Mouse (Mus musculus) embryonic facial prominence, embryonic 12.5 days (tissue): ENCODE results near the gene Asb6. TPM values are rescaled to one million over a fixed set of nuclear protein-coding genes. Genes with fewer than 3 reads are reported as not detected.

Experiments used
- ATAC-seq: fragments of 200-750 bp; cut with Nextera tagmentation; 2 replicates; pipeline ENCODE4 v1.8.0; 2017; ENCODE audit not compliant: insufficient number of reproducible peaks, insufficient read depth, low FRiP score, low TSS enrichment
- H3K27ac ChIP-seq: fragments of 300-500 bp; sonication (generic); 2 replicates; pipeline ENCODE4 v1.5.1; 2016; ENCODE audit warnings: mild to moderate bottlenecking
- H3K27me3 ChIP-seq: fragments of 300-500 bp; sonication (generic); 2 replicates; pipeline ENCODE4 v1.6.1; 2016; ENCODE audit warnings: mild to moderate bottlenecking, moderate library complexity
- H3K36me3 ChIP-seq: fragments of 300-500 bp; sonication (generic); 2 replicates; pipeline ENCODE4 v1.6.1; 2016; ENCODE audit warnings: mild to moderate bottlenecking
- H3K4me1 ChIP-seq: fragments of 300-500 bp; sonication (generic); 2 replicates; pipeline ENCODE4 v1.6.1; 2016
- H3K4me2 ChIP-seq: fragments of 300-500 bp; sonication (generic); replicated peaks from 2 replicates; pipeline ENCODE4 v1.6.1; 2016; ENCODE audit warnings: mild to moderate bottlenecking, moderate library complexity
- H3K4me3 ChIP-seq: fragments of 300-500 bp; sonication (generic); 2 replicates; pipeline ENCODE4 v1.5.1; 2016; ENCODE audit warnings: mild to moderate bottlenecking
- H3K9ac ChIP-seq: fragments of 300-500 bp; sonication (generic); 2 replicates; pipeline ENCODE4 v1.6.1; 2016; ENCODE audit warnings: mild to moderate bottlenecking, moderate library complexity
- H3K9me3 ChIP-seq: fragments of 300-500 bp; sonication (generic); 2 replicates; pipeline ENCODE4 v1.6.1; 2016; ENCODE audit warnings: mild to moderate bottlenecking, moderate library complexity
- WGBS: fragments of 180-500 bp; shearing (Covaris S2); methylation state at CpG from one replicate; pipeline ENCODE4 v1.1.7; 2016; 5-methylcytosine and 5-hydroxymethylcytosine counted together
- polyA plus RNA-seq: library from polyadenylated mRNA; unstranded; fragments of >200 nt; fragmentation: Nextera tagmentation; extraction: Ambion mirVana; gene quantifications from 2 replicates; pipeline ENCODE4 v1.2.1, GENCODE M21; 2016

Asb6 gene
- polyA plus RNA-seq, 1 experiment from 2014 or later: 41.8 TPM

DNA sequence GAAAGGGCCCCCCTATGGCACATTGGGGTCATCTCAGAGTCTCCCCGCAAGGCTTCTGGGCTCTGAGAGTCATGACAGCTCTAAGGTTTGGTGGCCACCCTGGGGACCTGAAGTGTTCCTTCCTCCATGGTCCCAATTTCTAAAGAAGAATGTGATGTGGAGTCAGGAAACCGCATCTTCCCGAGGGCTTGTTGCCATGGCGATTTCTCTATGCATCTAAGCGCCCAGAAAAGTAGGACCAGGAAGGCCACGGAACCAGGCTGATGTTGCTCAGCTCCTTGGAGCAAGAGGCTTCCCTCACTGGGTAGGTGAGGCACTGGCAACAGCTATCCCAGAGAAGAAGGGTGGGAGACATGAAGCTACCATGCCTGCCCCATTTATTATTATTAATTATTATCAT, 26.9 kb upstream of the Asb6 start:
- Histone ChIP-seq H3K9ac (no peak overlapping the region), H3K27me3 (no peaks in the 10 kb centered on the region), H3K4me2 (no peak overlapping the region), H3K4me1 (peaks cover 86% of the 10 kb centered on the region), H3K27ac (0 out of 2 replicates have a peak overlapping the region, but pooled peaks have one; percentile 19), H3K9me3 (no peaks in the 10 kb centered on the region), H3K36me3 (0 out of 2 replicates have a peak, but pooled peaks cover 4% of the 10 kb centered on the region), H3K4me3 (no peak overlapping the region)
- WGBS: 69% methylated on average over 6 of the region's 6 CpGs
- ATAC-seq: no peak

DNA sequence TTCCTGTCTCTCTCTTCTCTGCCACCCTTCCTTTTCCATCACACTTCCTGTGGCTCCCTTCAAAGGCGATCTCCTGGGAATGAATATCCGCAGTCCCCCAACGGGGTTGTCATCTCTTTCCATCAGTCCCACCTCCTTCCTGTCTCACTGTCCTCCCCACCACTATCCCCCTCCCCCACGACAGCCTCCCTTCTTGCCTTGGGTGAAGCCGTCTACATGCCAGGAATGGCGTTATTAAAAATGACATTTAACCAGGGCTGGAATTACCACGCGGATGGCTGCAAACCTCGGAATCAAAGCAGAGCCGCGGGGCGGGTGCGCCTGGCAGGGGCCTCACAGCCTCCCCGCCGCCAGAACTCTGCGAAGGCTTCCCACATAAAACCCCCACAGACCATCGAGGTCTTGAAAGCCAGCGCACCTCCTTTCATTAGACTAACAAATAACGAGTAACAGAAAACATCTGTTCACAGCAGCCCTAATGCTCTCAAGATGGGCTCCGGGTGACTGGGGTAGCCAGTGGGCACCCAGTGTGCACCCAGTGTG, 22.7 kb upstream of the Asb6 start:
- Histone ChIP-seq H3K4me1 (peaks cover 88% of the 10 kb centered on the region), H3K27ac (peak overlapping the region; percentile 79), H3K4me3 (no peak overlapping the region), H3K9ac (0 out of 2 replicates have a peak overlapping the region, but pooled peaks have one; percentile 0), H3K36me3 (0 out of 2 replicates have a peak, but pooled peaks cover 4% of the 10 kb centered on the region), H3K4me2 (peak overlapping the region; percentile 31), H3K9me3 (no peaks in the 10 kb centered on the region), H3K27me3 (no peaks in the 10 kb centered on the region)
- WGBS: 10% methylated on average over 20 of the region's 20 CpGs
- no peak for ATAC-seq

DNA sequence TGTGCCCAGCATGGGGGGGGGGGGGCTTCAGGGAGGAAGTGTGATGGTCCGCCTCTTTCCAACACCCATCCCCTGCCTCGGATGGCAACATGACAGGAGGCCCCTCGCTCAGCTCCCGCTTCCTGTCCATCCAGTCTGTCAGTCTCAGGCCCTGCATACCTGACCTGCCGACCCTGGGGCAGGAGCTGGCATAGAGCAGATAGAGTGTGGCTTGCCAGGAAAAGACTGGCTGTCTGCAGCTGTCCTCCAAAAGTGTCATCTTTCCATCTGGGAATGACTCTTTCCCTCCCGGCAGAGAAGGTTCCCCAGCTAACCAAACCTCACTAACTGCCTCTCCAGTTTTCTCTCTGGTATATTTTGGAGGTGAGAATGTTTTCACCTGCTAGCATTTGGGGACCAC, 20.4 kb upstream of the Asb6 start:
- ATAC-seq: no peak
- WGBS: 23% methylated on average over 6 of the region's 6 CpGs
- Histone ChIP-seq H3K27me3 (no peaks in the 10 kb centered on the region), H3K9ac (no peak overlapping the region; the same call in 1 of the 2 replicates), H3K4me1 (peaks cover 88% of the 10 kb centered on the region), H3K27ac (peak overlapping the region; percentile 14; the same call in 1 of the 2 replicates), H3K9me3 (no peaks in the 10 kb centered on the region), H3K4me2 (0 out of 2 replicates have a peak overlapping the region, but pooled peaks have one; percentile 9), H3K36me3 (no peaks in the 10 kb centered on the region), H3K4me3 (no peak overlapping the region)

DNA sequence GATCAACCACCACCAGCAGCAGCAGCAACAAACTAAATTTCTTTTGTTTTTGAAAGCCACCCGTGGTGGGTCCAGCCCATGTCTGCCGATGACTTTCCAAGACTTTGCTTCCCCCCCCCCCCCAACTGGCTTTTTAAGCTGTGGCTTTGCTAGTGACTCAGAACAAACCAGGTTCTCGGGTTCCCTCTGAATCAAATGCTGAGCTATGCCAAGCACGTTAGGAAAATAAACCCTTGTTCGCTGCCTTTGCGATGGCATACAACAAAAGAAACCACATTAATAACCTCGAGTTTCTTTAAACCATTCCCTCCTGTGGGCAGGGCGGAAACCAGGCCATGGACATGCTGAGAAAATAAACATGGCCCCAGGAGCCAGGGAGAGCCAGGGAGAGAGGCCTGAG, 18.1 kb upstream of the Asb6 start:
- peak overlapping the region; percentile 87; the same call in 1 of the 2 replicates for H3K27ac ChIP-seq
- H3K4me3 ChIP-seq: 0 out of 2 replicates have a peak overlapping the region, but pooled peaks have one; percentile 78
- H3K4me1 ChIP-seq: peaks cover 76% of the 10 kb centered on the region
- H3K9ac ChIP-seq: no peak overlapping the region
- H3K36me3 ChIP-seq: no peaks in the 10 kb centered on the region
- 29% methylated on average over 8 of the region's 8 CpGs for WGBS
- peaks cover 4% of the 10 kb centered on the region; the same call in 1 of the 2 replicates for H3K27me3 ChIP-seq
- H3K4me2 ChIP-seq: peak overlapping the region; percentile 78
- ATAC-seq: no peak
- H3K9me3 ChIP-seq: no peaks in the 10 kb centered on the region

DNA sequence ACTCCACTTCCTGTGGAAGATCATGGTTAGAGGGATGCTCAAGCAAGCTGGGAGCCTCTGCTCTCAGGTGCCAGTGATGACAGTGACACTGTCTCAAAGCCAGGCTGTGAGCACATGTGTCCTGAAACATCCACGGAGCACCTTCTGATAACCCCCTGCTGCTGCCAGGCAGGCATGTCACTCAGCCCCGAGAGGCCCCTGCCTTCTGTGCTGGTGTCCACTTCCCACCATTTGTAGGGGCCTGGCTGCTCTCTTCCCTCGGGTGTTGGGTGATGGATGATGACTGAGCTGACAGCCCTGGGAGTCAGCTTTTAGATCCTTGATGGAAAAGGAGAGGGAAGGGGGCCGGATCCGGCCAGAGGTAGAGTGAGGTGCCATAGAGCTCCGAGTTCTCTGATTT, 16.6 kb upstream of the Asb6 start:
- 11% methylated on average over 6 of the region's 6 CpGs for WGBS
- H3K27me3 ChIP-seq: peaks cover 4% of the 10 kb centered on the region; the same call in 1 of the 2 replicates
- peak overlapping the region; percentile 78 for H3K4me2 ChIP-seq
- no peaks in the 10 kb centered on the region for H3K36me3 ChIP-seq
- peak overlapping the region; percentile 86 for H3K9ac ChIP-seq
- peak overlapping the region; percentile 78 for H3K4me3 ChIP-seq
- H3K9me3 ChIP-seq: no peaks in the 10 kb centered on the region
- no peak for ATAC-seq
- H3K4me1 ChIP-seq: peaks cover 68% of the 10 kb centered on the region
- peak overlapping the region; percentile 87 for H3K27ac ChIP-seq

DNA sequence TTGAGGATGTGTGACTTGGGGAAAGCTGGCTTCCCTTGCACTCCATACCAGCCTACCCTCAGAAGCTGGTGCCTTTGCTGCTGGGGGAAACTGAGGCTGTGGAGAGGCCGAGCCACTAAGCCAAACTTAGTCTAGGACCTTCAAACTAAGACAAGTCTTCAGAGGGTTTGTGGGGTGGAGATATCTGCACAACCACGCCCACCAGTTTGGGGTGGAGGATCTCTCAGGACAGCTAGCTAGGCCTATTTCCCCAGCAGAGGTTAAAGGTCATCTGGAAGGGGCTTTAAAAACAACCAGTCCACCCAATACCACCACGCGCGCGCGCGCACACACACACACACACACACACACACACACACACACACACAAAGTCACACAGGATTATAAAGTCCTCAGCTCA, 16.1 kb upstream of the Asb6 start:
- Histone ChIP-seq H3K4me2 (peak overlapping the region; percentile 78), H3K36me3 (no peaks in the 10 kb centered on the region), H3K4me3 (peak overlapping the region; percentile 78), H3K4me1 (peaks cover 63% of the 10 kb centered on the region), H3K27me3 (peaks cover 4% of the 10 kb centered on the region; the same call in 1 of the 2 replicates), H3K27ac (peak overlapping the region; percentile 87), H3K9me3 (no peaks in the 10 kb centered on the region), H3K9ac (peak overlapping the region; percentile 86)
- ATAC-seq: no peak
- WGBS: 30% methylated on average over 6 of the region's 8 CpGs

DNA sequence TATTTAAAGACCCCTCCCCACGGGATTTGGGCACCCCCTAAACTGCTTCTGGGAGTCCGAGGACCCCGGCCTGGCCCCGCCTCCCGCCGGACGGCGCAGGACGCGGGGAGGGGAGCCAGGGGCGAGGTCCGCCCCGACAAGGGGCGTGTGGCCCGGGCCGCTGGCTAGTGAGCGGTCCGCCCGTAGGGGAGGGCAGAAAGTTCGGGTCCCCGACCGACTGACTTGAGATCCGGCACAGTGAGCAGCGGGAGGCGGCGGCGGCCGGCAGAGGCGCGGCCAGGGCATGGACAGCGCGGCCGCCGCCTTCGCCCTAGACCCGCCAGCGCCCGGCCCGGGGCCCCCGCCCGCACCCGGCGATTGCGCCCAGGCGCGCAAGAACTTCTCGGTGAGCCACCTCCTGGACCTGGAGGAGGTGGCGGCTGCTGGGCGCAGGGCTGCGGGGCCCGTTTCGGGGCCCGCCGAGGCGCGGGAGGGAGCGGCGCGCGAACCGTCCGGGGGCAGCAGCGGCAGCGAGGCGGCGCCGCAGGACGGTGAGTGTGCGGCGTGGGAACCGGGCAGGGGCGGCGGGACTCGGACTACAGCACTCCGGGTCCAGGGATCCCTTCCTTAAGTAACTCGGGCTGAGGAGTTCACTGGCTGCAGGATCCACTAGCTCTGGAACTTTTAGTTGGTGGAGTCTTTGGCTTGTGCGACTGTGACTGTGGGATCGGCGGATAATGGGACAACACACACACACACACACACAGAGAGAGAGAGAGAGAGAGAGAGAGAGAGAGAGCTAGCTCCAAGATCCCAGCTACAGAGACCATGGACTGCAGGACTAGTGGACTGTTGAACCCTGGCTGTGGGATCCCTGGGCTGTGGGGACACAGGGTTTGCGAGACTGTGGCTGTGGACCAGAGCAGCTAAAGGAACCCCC, 15.3 kb upstream of the Asb6 start:
- Histone ChIP-seq H3K9ac (peak overlapping the region; percentile 86), H3K9me3 (no peaks in the 10 kb centered on the region), H3K36me3 (no peaks in the 10 kb centered on the region), H3K4me2 (peak overlapping the region; percentile 78), H3K4me3 (peak overlapping the region; percentile 78), H3K27ac (peak overlapping the region; percentile 87), H3K4me1 (peaks cover 55% of the 10 kb centered on the region), H3K27me3 (peaks cover 4% of the 10 kb centered on the region; the same call in 1 of the 2 replicates)
- WGBS: under 1% methylated on average over 79 of the region's 80 CpGs
- no peak for ATAC-seq

DNA sequence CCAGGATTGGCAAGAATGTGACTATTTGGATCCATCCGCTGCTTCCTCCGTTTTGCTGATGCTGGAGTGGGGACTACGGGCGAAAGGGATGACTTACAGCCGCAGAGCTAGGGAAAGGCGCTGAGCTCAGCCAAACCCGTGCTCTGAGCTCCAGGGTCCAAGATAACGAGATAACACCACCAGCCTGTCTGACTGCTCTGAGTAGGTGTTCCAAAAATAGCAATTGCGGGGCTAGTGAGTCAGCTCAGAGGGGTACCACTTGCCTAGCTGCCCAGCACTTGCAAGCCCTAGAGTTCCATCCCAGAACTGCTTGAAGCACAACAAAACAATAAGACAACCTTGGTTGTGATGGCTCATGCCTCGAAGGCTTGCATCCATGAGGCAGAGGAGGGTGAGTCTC, 12.5 kb upstream of the Asb6 start:
- Histone ChIP-seq H3K9ac (no peak overlapping the region), H3K36me3 (no peaks in the 10 kb centered on the region), H3K27ac (peak overlapping the region; percentile 43; the same call in 1 of the 2 replicates), H3K27me3 (peaks cover 4% of the 10 kb centered on the region; the same call in 1 of the 2 replicates), H3K4me2 (no peak overlapping the region; the same call in 1 of the 2 replicates), H3K9me3 (no peaks in the 10 kb centered on the region), H3K4me1 (peaks cover 33% of the 10 kb centered on the region), H3K4me3 (no peak overlapping the region)
- 47% methylated on average over 10 of the region's 10 CpGs for WGBS
- no peak for ATAC-seq

DNA sequence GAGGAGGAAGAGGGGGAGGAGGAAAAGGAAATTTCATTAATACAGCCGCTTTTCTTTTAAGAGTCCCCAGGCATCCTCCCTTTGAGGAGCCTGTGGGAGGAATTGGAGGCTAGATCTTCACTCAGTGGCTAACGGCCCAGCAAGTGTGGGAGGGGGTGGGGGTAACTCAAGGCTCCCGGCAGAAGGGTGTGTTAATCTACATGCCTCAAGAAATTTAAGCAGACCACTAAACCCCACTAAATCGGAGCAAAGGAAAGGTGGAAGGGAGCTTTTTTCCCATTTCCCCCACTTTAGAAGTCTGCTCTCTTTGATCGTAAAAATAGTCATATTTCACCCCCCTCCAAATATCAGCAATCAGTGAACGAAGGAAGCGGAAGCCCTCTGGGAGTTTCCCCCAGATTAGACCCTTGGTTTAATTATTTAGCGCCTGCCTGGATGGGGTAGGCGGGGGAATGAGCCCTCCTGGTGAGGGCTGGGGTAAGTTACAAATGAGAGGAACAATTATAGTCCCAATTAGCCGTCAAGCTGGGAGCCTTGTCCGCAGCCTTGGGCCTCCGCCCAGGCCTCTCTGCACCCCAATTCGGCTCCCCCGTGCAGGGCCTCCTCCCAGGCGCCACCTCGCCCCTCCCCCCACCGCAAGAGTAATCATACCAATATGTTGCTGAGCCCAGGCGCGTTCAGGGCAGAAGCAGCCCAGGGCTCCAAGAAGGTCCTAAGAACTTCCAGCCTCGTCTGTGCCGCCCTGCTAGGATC, 6.3 kb upstream of the Asb6 start:
- peaks cover 49% of the 10 kb centered on the region for H3K4me1 ChIP-seq
- H3K36me3 ChIP-seq: no peaks in the 10 kb centered on the region
- no peaks in the 10 kb centered on the region for H3K27me3 ChIP-seq
- H3K9ac ChIP-seq: no peak overlapping the region
- peak; percentile 35; the same call in 1 of the 2 replicates for ATAC-seq
- peak overlapping the region; percentile 92 for H3K27ac ChIP-seq
- 5% methylated on average over 21 of the region's 21 CpGs for WGBS
- H3K4me2 ChIP-seq: peak overlapping the region; percentile 31; the same call in 1 of the 2 replicates
- no peaks in the 10 kb centered on the region for H3K9me3 ChIP-seq
- H3K4me3 ChIP-seq: no peak overlapping the region

DNA sequence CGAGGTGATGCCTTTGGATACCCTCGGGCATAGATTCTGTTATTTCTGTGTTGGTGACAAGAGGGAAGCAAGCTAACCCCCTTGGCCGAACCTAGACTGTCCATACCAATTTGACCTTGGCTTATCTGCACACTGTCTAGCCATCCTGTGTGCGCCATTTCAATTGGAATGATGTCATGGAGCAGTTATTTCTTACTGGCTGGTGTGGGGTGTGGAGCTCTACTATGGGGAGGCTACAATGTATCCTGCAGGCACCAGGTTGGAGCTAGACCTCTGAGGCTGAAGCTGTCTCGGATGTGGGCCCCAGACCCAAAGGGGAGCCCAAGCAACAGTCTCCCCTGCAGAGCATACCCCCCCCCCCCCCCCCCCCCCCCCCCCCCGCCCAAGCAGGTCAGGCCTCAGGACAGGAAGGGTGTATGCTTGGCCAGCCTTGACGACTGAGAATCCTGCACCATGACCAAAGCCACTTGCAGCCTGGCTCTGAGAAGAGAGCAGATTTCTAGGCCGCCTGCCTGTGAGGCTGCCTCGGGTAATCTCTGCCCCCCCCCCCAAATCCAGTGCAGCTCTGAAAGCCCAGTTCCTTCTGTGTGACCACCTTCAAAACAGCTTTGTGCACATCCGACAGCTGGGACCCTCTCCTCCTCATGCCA, 4.4 kb upstream of the Asb6 start, which contains the start of gene Prrx2:
TSS of gene Prrx2 (plus strand) at position 600 of the 650 bp plus-strand sequence.
- ATAC-seq: no peak
- Histone ChIP-seq H3K27me3 (no peaks in the 10 kb centered on the region), H3K4me3 (no peak within 1 kb of the TSS), H3K36me3 (no peaks in the 10 kb centered on the region), H3K4me1 (peaks cover 51% of the 10 kb centered on the region), H3K9ac (no peak within 1 kb of the TSS; the same call in 1 of the 2 replicates), H3K9me3 (no peaks in the 10 kb centered on the region), H3K27ac (peak within 1 kb of the TSS; percentile 98), H3K4me2 (0 out of 2 replicates have a peak within 1 kb of the TSS, but pooled peaks have one; percentile 9)
- WGBS: 24% methylated on average over 8 of the region's 10 CpGs
